Mouse (Mus musculus): ENCODE results near the gene Sfi1.
"Not testable (repeated sequence)": the region's sequence is repeated elsewhere in the genome, so short reads cannot be mapped to it uniquely, and the experiment has no call there.

Sfi1 gene

DNA sequence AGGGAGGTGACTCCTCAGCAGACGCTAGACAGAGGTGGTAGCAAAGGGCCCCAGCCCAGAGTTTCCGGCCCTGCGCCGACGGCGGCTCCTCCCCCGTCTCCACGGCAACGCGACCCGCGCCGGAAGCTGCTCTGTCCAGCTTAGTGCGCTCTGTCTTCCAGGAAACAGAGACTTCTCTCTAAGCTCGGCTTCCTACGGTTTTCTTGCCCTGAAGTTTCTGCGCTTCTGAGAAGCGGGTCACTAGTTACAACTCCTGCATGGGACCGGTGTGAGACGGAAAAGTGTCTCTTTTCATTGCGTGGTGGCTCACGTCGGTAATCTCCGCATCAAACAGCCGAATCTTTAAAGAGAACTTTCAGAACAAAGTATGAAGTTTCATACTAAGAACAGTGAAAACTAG is at the start of gene Sfi1:
Gene Sfi1 (minus strand): TSS at position 101 of the 400 bp plus-strand sequence.
- in situ Hi-C loops (cut with MboI): no loop called here

DNA sequence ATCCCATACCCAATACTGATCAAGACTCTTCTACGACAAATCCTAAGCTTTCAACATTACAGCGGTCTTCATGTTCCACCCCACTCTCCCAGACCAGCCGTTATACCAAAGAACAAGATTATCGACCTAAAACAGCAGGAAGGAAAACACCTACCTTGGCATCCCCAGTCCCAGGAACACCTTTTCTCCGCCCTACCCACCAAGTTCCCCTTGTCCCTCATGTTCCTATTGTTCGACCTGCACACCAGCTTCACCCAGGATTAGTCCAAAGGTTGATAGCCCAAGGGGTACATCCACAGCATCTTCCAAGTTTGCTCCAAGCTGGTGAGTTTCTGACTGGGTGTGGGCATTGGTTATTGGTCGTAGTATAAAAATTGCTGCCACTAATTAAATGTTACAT is 49.1 kb upstream of the Sfi1 start:
- in situ Hi-C loops (cut with MboI): no loop called here

DNA sequence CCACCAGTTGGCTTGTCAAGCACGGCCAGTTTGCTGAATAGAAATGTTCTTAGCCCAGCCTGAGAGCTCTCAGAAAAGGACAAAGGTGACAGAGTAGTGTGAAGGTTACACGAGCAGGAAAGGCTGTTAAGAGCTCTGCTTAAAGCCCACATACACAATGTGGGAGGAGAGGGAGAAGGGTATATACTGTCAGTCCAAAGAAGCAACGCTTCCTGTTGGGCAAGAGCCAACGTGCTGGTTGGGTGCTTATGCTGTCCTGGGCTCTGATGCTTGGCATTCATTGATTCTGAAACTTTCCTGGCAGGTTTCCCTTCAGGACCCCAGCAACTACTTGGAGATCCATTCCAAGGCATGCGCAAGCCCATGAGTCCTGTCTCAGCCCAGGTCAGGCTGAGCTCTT is 42.0 kb upstream of the Sfi1 start:
- in situ Hi-C loops (cut with MboI): no loop called here

DNA sequence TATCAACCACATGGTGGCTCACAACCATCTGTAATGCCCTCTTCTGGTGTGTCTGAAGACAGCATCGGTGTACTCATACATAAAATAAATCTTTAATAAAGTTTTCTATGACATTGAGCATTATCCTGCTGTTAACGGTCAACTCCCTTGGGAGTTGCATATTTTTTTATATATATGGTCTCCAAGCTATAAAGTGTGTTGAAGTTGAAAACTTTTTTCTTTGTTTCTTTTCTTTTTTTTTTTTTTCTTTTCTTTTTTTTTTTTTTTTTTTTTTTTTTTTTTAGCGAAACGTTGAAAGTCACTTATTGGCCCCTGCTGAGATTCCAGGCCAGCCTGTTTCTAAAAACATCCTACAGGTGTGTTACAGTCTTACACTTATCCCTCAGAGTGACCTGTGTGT is 40.4 kb upstream of the Sfi1 start:
- in situ Hi-C loops (cut with MboI): no loop called here

DNA sequence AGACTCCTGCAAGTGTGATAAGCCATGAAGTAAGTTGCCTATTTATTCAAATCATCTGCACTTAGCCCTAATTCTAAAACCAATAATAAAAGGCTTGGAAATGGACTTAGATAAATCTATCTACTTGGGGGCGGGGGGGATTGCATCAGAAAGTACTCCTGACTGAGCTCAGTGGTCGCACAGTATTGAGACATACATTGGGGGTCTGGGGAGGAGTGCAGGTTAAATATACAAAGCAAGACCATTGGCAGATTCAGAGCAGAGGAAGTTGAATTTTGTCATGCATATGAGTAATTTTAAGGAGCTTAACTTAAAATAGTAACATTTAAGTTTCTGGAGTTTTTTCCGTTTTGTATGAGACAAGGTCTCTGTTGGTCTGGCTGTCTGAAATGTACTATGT is 39.0 kb upstream of the Sfi1 start:
- in situ Hi-C loops (cut with MboI): no loop called here

DNA sequence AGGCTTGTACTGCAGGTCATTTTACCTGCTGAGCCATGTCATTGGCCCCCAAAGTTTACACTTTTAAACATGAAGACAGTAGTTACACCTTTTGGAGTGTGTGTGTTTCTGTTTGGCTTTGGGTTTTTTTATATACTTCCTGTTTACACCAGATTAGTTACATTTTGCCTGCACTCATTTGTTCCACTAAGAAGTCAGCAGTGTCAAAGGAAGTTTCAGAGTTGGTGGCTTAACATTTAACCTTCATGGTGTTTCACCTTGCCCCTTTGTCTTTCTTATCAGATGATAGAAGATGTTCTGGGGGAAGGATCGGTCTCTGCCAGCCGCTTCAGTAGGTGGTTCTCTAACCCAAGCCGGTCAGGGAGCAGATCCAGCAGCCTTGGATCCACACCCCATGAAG is 33.9 kb upstream of the Sfi1 start:
- in situ Hi-C loops (cut with MboI): no loop called here

DNA sequence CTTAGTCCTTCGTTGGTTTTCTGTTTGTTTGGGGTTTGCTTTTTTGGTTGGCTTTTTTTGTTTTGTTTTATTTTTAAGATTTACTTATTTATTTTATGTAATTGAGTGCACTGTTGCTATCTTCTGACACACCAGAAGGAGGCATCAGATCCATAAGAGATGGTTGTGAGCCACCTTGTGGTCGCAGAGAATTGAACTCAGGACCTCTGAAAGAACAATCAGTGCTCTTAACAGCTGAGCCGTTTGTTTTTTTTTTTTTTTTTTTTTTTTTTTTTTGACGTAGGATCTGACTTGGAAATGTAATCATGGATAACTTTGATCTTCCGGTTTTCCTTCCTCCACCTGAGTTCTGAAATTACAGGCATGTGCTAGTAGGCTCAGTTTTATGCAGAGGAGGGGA is 29.8 kb upstream of the Sfi1 start:
- in situ Hi-C loops (cut with MboI): no loop called here

DNA sequence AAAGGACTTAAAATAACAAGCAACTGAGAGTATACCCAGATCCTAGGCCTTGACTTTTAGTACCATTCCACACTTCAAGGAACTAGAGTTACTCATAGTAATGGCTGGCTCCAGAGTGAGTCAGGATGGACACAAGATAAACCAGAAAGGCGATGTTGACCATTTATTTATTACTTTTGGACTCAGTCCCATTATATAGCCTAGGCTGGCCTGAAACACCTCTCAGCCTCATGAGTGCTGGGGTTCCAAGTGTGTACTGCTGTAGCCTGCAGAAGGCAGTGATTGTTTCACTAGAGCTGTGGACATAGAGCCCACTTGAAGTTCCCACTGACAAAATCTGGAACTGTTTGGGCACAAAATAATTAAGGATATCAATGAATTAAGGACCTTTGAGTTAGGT is 19.3 kb upstream of the Sfi1 start:
- in situ Hi-C loops (cut with MboI): no loop called here

DNA sequence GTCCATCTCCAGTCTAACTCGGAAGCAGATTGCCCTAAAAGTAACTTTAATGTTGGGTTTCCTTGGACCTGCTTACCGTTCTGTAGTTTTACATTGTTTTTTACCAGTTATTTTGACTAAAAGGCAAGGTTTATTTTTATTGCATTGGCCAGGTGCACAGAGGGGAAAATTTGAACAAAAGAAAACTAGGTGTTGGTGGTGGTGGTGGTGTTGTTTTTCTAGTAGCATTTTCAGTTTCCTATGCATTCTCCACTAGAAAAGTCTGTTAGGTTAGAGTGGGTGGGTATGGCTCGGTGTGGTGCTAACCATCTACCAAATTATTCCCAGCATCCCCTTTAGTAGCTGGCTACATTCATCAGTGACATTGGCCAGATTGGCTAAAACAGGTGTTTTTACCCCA is 13.5 kb upstream of the Sfi1 start:
- in situ Hi-C loops (cut with MboI): no loop called here

DNA sequence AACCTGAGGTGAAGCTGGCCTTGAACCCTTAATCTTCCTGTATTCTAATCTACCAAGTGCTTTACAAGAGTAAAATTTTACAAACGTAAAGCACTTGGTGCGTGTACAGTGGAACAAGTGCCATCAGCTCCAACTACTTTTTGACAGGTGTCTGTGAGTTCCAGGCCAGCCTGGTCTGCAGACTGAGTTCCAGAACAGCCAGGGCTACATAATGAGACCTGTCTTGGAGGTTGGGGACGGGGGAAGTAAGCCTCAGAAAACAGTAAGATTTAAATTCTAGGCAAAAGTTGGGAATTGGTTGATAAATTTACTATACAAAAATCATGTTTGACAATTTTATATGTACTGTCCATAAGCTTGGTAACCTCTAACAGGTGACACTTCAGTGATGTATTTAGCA is 11.9 kb upstream of the Sfi1 start:
- in situ Hi-C loops (cut with MboI): no loop called here

DNA sequence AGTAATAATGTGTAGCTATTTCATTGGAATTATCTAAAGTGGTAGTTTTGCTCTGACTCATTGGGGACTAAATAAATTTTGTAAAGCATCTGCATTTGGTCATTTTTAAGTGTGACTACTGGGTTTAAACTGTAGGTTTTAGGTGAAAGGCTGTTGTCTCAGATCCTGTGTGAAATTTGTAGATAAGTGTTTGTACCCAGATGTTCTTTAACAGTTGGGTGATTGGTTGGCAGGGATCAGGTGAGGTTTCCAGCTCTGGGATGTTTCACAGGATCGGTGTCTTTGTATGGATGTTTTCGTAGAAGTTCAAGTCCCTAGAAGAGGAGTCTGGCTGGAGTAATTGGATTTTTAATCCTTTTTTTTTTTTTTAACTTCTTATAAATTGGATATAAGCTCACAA is 10.5 kb upstream of the Sfi1 start:
- in situ Hi-C loops (cut with MboI): no loop called here

DNA sequence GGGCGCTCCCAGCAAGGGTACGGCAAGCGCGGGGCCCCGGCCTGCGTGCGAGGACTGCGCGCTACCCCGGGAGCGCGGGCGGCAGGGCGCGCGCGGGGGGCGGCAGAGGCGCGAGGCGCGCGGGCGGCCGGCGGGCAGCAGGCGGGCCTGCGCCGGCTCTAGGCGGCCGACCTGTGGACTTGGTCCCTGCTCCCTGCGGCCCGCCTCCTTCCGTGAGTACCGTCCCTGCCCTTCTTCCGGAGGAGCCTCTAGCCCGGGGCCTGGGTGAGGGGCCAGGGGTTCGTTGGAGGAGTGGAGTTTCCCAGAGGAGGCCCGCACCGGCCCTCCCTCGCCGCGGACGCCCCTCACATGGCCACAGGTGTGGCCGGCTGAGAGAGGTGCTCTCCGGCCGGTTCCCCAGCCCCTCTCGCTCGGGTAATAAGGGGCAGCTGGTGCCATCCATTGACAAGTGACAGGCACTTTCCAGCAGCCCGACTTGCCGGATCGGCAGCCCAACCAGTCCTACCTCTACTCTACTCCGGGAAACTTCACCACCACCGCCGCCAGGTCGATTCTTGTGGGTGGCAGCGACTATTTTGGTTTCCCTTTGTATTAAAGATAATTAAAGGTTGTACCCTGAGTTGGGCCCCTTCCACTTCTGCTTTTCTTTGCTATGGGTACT is 9.6 kb upstream of the Sfi1 start:
- in situ Hi-C loops (cut with MboI): no loop called here

DNA sequence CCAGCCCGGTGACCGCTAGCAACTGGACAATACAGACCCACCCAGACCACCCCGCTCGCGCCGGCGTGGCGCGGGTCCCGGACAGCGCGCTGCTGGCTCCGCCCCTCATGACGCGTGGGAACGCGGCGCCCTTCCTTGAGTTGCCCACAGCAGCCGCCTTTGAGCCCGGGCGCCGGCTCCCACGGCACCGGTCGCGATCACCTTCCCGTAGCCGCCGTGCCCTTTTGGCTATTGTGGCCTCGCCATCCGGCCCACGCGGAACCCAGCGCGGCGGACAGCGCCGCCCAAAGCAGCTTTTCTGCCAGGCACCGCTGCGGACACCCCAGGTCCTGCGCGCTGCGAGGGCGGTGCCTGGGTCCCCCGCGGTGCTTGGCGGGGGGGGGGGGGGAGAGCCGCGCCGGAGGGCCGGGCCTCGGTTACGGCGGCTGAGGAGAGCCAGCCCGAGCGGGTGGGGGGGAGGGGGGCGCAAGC is 9.0 kb upstream of the Sfi1 start, which contains the start of gene Eif4enif1:
Gene Eif4enif1 (plus strand): TSS at position 162 of the 471 bp plus-strand sequence.
- in situ Hi-C loops (cut with MboI): no loop called here

DNA sequence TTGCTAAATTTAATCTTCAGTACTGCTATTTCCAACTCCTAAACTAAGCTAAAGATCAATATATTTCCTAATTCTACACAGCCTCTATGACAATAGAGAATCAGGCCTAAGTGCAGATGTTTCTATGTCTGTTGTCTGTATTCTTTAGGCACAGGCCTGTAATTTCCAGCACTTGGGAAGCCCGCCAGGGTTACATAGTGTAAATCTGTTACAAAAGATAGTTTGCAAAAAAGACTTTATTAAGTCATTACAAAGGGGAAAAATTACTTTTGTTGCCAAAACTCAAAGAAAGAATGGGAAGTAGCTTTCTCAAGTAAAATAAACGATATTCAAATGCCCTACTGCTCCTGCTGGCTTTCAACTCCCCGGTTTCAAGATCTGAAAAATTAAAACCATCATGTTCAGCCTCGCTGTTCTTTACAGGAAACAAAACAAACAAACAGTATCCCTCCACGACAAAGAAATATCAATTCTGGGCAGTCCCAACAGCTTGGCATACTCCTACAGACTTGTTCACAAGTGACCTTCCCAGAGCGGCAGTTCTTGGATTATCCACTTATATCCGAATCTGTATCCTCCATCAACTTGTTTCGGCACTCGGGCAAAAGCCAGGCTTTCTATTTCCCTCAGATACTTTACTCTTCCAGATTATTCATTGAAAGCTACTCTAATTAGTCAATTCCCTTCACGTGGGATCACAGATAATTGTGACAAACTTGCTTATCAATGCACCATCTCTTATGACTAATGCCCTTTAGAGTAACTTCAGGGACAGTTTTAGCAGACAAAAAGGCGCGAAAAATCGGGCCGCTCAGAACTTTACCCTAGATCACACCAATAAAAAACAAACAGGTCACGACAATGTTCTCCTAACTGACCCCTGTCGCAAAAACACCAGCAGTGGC is 8.3 kb upstream of the Sfi1 start:
- in situ Hi-C loops (cut with MboI): no loop called here

DNA sequence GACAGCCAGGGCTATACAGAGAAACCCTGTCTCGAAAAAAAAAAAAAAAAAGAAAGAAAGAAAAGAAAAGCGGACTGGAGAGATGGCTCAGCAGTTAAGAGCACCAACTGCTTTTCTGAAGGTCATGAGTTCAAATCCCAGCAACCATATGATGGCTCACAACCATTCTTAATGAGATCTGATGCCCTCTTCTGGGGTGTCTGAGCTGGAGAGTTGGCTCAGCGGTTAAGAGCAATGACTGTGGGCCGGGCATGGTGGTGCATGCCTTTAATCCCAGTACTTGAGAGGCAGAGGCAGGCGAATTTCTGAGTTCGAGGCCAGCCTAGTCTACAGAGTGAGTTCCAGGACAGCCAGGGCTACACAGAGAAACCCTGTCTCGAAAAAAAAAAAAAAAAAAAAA is 7.4 kb upstream of the Sfi1 start:
- in situ Hi-C loops (cut with MboI): not testable (repeated sequence)

DNA sequence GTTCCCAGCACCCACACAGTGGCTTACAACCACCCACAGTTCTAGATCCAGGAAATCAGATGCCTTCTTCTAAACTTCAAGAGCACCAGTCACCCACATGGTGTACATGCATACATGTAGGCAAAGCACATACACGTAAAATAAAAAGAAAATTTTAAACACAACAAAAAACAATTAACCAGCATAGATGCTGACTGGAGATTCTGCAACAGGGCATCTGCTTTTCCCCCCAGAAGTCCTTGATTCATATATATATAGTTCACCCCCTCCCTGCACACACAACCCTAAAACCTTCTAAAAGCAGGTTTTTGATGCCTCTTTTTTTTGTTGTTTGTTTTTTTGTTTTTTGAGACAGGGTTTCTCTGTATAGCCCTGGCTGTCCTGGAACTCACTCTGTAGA is 10.6 kb downstream of the Sfi1 start:
- in situ Hi-C loops (cut with MboI): not testable (repeated sequence)

DNA sequence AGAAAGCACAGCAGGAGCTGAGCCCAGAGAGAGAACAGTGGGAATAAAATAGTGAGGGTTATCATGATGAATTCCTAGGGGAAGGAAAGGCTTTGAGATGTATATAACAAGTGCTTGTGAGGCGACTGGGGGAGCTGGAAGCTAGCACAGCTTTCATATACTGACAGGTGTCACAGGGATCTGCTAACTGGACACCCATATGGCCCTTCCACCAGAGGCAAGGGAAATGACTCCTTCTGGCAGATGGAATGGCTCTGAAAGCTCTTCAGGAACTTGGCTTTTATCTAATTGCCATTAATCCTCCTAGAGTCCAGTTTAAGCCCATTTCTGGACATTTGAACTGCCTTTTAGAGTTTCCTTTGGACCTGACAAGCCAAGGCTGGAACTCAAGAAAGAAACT is 11.3 kb downstream of the Sfi1 start:
- in situ Hi-C loops (cut with MboI): not testable (repeated sequence)

DNA sequence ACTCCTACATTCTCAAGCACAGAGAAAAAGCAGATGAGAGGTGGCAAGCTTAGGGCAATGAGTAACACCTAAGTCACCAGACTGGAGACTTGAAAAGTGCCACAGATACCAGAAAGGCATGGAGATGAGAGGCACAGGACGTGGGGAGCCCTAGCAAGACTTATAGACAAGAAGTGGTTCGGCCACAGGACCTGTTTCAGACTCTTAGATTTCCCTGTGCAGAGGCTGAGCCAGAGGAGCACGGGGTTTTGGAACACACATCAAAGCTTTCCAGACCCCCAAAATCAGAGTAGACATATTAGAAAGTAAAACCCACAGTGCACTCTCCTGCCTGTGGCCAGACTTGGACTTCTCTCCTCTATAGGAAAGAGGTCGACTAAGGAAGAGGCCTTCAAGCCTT is 12.0 kb downstream of the Sfi1 start:
- in situ Hi-C loops (cut with MboI): not testable (repeated sequence)

DNA sequence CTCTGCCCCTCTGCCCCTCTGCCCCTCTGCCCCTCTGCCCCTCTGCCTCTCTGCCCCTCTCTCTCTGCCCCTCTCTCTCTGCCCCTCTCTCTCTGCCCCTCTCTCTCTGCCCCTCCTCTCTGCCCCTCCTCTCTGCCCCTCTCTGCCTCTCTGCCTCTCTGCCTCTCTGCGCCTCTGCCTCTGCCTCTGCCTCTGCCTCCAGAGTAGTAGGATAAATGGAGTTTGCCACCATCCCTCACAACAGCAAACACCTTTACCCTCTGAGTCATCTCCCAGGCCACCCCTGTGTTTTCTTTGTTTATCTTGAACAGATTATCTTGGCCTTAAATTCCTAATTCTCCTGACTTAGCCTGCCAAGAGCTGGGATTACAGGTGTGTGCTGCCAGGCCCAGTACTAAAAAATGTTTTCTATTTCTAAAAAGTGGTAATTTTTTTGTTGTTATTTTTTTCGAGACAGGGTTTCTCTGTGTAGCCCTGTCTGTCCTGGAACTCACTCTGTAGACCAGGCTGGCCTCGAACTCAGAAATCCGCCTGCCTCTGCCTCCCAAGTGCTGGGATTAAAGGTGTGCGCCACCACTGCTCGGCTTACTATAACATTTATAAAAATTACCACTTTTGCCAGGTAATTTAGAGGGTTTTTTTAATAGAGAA is 12.6 kb downstream of the Sfi1 start:
- in situ Hi-C loops (cut with MboI): not testable (repeated sequence)

DNA sequence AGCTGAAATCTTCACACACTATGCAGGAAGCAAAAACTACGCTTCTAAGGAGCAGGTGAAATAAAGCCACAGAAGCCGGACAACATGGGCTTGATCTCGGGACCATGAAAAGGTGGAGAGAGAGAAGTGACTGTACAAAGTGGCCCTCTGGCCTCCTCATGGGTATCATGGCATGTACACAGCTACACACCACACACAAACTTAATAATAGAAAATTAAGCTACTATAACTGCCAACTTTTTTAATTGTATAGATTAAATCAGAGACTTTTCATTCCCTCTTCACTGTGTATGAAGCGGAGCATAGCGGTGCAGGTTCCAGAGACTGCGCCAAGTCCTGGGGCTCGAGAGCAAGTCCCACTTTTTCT is 13.6 kb downstream of the Sfi1 start:
- in situ Hi-C loops (cut with MboI): not testable (repeated sequence)

DNA sequence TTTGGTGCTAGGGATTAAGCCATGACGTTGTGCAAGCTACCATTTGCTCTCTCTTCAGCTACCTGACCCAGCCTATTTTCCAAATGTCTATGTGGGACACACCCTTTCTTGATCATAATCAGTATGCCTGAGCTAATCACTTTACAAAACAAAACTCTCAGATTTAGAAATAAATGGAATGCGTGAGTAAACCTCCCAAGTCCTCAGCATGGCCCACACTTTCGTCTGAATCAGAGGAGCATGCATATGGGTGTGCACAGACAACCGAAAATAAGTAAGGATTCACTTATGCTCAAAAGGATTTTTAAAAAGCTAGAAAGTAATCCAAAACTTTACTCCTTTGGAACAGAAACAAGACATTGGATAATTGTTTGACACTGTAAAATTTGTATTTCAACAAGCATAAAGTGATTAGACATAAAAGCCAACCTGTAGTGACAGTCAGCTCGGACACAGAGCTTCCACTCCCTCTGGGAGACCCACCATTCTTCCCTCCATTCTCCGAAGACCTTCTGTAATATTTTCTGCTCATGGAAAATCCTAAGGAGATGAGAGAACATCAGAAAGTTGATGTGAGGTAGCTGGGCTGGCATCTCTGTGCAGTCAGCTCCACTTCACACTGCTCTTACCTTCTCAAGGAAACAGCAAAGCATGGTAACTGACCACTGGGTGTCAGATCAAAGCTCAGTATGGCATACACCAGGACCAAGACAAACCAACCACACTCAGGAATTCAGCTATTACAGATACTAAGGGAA is 14.1 kb downstream of the Sfi1 start:
- in situ Hi-C loops (cut with MboI): not testable (repeated sequence)
